Mouse (Mus musculus) heart, postnatal 0 days (tissue): ENCODE results near the gene Polr3e.

Experiments used
- CTCF ChIP-seq: IDR thresholded peaks from 2 replicates; pipeline ENCODE4 v1.5.1; 2016; ENCODE audit warnings: antibody characterized with exemption, control low read depth, low read depth
- EP300 ChIP-seq: IDR thresholded peaks from 2 replicates; pipeline ENCODE4 v1.6.1; 2016; ENCODE audit warnings: antibody characterized with exemption, low read depth

DNA sequence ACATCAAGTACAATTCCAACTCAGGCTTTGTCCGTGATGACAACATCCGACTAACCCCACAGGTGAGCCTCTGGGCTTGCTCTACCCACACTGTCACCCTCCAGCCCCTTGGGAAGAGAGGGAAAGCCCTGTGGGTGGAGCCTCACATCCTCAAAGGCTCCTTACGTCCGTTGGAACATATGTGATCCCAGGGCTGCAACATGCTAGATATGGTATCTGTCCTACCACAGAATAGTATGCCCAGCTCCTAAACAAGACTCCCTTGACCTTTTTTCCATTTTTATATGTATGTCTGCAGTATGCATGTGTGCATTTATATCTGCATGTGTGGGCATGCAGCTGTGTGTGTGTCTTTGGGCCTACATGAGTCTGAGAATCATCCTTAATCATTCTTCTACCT, 32.8 kb upstream of the Polr3e start:
- TF ChIP-seq CTCF (no peak), EP300 (no peak)
